Mouse (Mus musculus) cerebellum, adult 2 months (tissue): ENCODE measurements at regions not wholly inside any gene's neighbourhood (a gene's known extent, or its start where the extent isn't known, plus 50 kb on each side); places are given as distances from the start of the nearest gene placed in this dataset.

Experiments
- DNase-seq, 2 experiments: peaks; one replicate each; pipeline ENCODE4 v3.0.0; 2021
- H3K27ac ChIP-seq: fragments of 200-500 bp; 2 replicates; pipeline ENCODE4 v1.5.1; 2012; ENCODE audit warnings: low read length, control low read depth, inconsistent platforms; ENCODE audit not compliant: insufficient read depth
- H3K27me3 ChIP-seq: fragments of 200-500 bp; 2 replicates; pipeline ENCODE4 v1.6.1; 2012; ENCODE audit warnings: inconsistent platforms, mild to moderate bottlenecking, low read length, moderate library complexity; ENCODE audit not compliant: control insufficient read depth, insufficient read depth
- H3K4me1 ChIP-seq: fragments of 200-500 bp; 2 replicates; pipeline ENCODE4 v1.6.1; 2011; ENCODE audit warnings: low read length; ENCODE audit not compliant: control insufficient read depth, insufficient read depth
- H3K4me3 ChIP-seq: fragments of 200-500 bp; replicated peaks from 2 replicates; pipeline ENCODE3; 2011; ENCODE audit warnings: mild to moderate bottlenecking, low read depth, low read length, control low read depth; ENCODE audit not compliant: insufficient read depth
- CTCF ChIP-seq: fragments of 200-500 bp; IDR thresholded peaks from 2 replicates; pipeline ENCODE4 v1.5.1; 2011; ENCODE audit warnings: low read depth, mild to moderate bottlenecking, control low read depth, low read length, moderate library complexity, borderline replicate concordance; ENCODE audit not compliant: insufficient read depth
- POLR2A ChIP-seq: fragments of 200-500 bp; IDR thresholded peaks from 2 replicates; pipeline ENCODE4 v1.6.1; 2011; ENCODE audit warnings: low read length, control low read depth, borderline replicate concordance; ENCODE audit not compliant: insufficient read depth
- WGBS: fragments of 180-500 bp; shearing (Covaris S2); methylation state at CpG from one replicate; pipeline ENCODE4 v1.1.7; 2018; 5-methylcytosine and 5-hydroxymethylcytosine counted together

- peak in 1 of 2 experiments; percentile 1 for DNase-seq
- no peak for TF ChIP-seq POLR2A
- TF ChIP-seq CTCF = no peak
- H3K4me3 ChIP-seq = no peak overlapping the region
- no peaks in the 10 kb centered on the region for H3K4me1 ChIP-seq
- no peaks in the 10 kb centered on the region for H3K27me3 ChIP-seq
- no peak overlapping the region for H3K27ac ChIP-seq
- WGBS = 20% methylated on average over 2 of the region's 2 CpGs
Observed at GRCm38 (mm10) chr7:107281871-107282270, 72.6 kb downstream of the Rbmxl2 start.
